Mouse (Mus musculus): ENCODE results near the gene Gm49403. TPM values are rescaled to one million over a fixed set of nuclear protein-coding genes. Genes with fewer than 3 reads are reported as not detected.

Gm49403 gene
- total RNA-seq (2023) = not detected

GRCm38 (mm10) chr19:8883616-8884015 is at the start of gene Gm49403, which contains the start of gene Lbhd1:
TSS of gene Gm49403 (plus strand) at chr19:8883930.
TSS of gene Lbhd1 (plus strand) at chr19:8883732.

DNA sequence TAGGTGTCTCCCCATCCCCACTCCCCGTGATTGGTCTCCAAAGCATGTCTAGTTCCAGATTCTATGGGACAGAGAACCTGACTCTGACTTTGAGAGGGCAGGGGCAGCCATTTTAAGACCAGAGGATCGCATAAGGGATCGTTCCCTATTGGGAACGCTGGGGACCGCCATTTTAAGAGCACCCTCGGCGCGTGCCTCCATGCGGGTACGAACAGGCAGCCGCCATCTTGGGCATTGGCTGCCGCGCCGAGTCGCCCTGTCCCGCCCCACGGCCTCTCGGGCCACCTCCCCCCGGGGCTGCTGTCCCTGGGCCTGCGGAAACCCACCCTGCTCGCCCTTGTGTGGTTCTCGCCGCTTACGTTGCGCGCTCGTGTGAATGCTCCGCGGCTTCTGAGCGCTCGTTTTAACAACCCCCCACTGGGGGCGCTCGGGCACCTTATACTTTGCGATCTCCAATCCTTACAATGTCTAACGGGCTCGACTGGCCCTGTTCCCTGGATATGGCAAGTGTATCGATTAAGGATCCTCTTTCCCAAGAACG is 46.4 kb upstream of the Gm49403 start, which contains the start of gene Bscl2:
TSS of gene Bscl2 (plus strand) at position 217 of the 541 bp plus-strand sequence.

DNA sequence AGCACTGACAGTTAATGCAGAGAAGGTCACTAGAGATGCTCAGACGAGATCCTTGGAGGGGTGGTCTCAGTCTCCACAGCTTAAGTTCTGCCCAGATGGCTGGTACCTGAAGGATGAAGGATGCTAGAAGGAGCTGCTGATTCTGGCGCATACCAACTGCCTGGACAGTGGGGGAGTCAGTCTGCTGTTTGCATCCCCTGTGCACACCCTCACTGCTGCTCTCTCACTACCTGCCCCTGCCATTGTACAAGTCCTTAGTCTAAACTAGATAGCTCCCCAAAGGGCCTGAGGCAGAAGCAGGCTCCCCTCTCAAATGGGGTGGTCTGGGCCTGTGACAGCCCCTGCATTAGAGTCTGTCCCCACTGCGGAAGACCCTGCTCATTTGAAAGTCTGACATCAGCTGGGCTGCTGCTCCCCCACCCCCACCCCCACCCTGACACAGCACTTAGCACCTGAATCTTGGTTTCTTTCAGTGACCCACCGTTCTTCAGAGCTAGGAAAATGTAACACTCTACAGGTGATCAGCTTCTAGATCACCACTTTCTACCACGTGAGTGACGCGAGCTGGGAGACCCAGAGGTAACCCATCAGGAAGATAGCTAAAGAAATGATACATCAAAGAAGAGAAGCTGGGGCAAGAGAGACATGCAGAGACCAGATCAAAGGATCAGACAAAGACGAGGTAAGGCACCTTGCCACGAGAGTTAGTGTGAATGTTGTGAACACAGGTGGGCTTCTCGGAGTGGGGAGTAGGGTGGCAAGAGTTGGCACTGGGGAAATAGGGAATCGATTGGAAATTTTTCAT is 44.4 kb upstream of the Gm49403 start, which contains the start of gene Gng3:
TSS of gene Gng3 (minus strand) at position 92 of the 805 bp plus-strand sequence.

GRCm38 (mm10) chr19:8850402-8850901 is 33.3 kb upstream of the Gm49403 start, which contains the start of gene Lrrn4cl:
TSS of gene Lrrn4cl (plus strand) at chr19:8850768.

DNA sequence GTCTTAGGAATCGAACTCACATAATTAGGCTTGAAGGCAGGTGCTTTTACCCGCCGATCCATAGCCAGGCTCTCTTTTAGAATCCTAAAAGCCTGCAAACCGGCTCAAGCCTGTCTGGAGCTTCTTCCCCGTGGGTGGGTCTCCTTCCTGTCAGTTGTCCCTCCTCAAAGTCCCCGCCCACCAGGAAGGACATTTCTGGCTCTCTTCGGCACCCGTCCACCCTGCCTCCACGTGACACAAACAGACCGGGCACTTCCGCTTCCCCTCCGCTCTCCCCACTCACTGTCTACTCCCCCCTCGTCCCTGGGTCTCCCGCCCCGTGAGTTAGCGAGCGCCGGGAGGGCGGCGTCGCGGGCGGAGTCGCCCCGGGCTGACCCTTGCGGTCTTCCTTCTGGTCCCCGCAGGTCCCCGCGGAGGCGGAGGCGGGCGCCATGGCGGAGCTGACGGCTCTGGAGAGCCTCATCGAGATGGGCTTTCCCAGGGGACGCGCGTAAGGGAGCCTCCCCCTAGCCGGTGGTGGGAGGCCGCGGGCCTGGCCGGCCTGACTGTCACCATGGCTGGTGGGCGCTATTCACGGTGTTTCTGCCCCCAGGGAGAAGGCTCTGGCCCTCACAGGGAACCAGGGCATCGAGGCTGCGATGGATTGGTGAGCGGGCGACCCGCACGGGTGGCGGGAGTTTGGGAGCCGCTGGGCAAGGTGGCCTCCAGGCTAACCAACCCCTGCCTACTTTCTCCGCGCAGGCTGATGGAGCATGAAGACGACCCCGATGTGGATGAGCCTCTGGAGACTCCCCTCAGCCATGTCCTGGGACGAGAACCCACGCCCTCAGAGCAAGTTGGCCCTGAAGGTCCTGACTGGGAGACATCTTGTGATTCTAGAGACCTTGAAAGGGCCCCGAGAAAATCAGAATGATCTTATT is 12.2 kb upstream of the Gm49403 start, which contains the start of gene Ubxn1:
TSS of gene Ubxn1 (plus strand) at position 230 of the 920 bp plus-strand sequence.

DNA sequence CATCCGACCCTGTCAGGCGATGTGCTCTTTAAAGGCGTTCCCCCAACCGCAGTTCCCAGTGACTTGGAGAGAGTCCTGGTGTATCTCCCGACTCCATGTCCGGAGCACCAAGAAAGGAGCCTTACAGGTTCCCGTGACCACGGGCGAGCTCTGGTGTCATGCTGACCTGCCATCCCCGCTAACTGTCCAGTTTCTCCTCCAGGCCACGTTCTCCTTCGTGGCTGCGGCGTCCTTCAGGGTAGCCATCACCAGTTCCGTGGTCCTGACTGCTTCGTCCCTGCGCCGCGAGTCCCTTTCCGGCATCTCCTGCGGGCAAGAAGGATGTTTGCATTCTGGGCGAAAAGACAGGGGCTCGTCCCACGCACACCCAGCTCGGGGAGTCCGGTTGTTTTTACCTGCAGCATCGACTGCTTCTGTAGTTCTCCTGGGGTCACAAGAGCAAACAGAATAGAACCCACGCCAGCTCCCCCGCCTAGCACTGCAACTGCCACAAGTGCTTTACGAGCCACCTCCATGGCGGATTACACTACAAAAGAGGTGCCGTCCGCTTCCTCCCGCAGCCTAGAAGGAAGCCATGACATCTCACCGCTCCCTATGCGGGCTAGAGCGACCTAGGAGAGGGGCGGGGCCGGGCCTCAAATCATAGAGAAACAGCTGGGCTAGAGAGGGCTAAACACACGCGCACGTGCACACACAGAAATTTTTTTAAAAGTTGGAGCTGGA is 3.3 kb upstream of the Gm49403 start, which contains the start of gene Uqcc3:
TSS of gene Uqcc3 (minus strand) at position 613 of the 723 bp plus-strand sequence.

GRCm38 (mm10) chr19:8888511-8889385 is 5.0 kb downstream of the Gm49403 start, which contains the start of the genes 1810009A15Rik and Gm49416:
TSS of gene 1810009A15Rik (plus strand) at chr19:8888853.
TSS of gene Gm49416 (plus strand) at chr19:8888926.

DNA sequence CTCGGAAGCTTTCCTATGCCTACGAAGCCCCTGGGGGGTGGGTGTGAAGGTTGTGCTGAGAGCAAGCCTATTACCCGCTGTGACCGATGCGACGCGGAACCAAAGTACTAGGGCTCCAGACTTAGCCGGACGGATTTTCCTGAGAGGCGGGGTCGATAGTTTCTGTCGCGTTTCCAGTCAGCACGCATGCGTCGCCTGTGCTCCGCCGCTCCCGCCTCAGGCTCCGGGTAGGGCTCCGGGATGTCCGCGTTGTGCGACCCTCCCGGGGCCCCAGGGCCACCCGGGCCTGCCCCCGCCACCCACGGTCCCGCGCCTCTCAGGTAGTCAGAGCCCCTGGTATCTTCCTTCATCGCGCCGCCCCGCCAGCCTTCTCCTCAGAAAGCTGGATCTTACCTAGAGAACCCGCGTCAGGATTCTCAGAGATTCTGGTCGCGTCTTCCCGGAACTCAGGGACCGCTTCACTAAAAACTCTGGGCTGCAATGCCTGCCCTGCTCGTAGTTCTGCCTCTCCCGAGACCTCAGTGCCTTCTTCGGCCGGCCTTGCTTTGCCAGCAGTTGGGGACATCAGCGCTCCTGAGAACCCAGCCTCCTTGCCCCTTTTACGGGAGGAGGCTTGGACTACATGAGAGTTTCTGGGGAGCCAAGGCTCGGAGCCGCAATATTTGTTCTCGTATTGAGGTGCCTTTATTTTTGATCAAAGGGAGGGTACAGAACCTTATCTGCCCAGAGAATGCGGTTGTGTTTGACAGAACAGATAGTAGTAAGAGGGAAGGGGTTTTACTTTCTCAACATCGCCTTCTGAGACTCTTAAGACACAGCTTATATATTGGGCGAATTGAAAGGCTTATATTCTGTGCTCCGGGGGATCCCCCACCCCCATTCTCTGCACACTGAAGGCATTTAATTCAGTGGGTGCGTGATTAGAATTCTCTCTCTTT is 9.4 kb downstream of the Gm49403 start, which contains the start of gene Ints5:
TSS of gene Ints5 (plus strand) at position 177 of the 938 bp plus-strand sequence.

GRCm38 (mm10) chr19:8897865-8898495 is 14.2 kb downstream of the Gm49403 start, which contains the start of gene Ganab:
TSS of gene Ganab (plus strand) at chr19:8898071.

DNA sequence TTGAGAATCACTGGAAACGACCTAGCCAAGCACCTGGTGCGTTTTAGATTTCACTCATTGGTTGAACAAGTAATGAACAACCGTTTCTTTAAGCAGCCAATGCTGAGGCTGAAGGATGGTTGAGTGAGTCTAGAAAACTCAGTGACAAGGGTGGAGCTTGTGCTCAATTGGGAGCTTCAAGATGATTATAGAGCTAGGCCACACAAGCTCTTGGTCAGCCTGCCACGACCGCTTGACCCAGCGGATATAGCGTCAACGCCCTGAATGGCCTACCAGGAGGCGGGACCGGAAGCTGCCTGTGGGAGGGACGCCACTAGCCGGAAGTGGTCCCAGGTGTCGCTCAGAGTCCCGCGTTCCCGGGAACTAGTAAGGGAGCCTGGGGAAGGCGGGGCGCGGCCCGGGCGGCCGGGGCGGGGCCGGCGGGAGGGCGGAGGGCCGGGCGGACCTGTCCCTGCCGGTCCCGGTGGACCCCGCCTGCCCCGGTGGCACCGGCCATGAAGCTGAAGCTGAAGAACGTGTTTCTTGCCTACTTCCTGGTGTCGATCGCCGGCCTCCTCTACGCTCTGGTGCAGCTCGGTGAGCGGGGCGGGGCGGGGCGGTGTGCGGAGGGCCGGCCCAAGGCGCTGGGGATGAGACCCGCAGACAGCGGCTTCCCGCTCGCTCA is 36.5 kb downstream of the Gm49403 start, which contains the start of gene B3gat3:
TSS of gene B3gat3 (plus strand) at position 302 of the 664 bp plus-strand sequence.

GRCm38 (mm10) chr19:8929224-8930088 is 45.7 kb downstream of the Gm49403 start, which contains the start of the genes Rom1 and Eml3:
TSS of gene Rom1 (minus strand) at chr19:8929356.
TSS of gene Eml3 (plus strand) at chr19:8929552.

Other genes with a start within 250 kb of the Gm49403 start
- gene Chrm1, start 220.1 kb upstream of the Gm49403 start, total RNA-seq (2023) = not detected
- gene Slc3a2, start 160.6 kb upstream of the Gm49403 start, total RNA-seq (2023) = 100 to 1,000 TPM; 186 to 208 TPM
- gene Wdr74, start 148.1 kb upstream of the Gm49403 start, total RNA-seq (2023) = 10 to 100 TPM; 87.5 to 97.1 TPM
- gene 1700092M07Rik, start 143.2 kb upstream of the Gm49403 start, total RNA-seq (2023) = 10 to 100 TPM; 11.8 to 13.2 TPM
- gene Stx5a, start 142.5 kb upstream of the Gm49403 start, total RNA-seq (2023) = 100 to 1,000 TPM; 226 to 241 TPM
- gene Nxf1, start 126.9 kb upstream of the Gm49403 start, total RNA-seq (2023) = 100 to 1,000 TPM; 459 to 471 TPM
- gene Tmem223, start 112.9 kb upstream of the Gm49403 start, total RNA-seq (2023) = 10 to 100 TPM; 46.9 to 48.0 TPM
- gene Tmem179b, start 109.5 kb upstream of the Gm49403 start, total RNA-seq (2023) = 10 to 100 TPM; 66.4 to 71.6 TPM
- 10 to 100 TPM; 13.8 to 17.4 TPM for gene Taf6l, start 97.5 kb upstream of the Gm49403 start, total RNA-seq (2023)
- 10 to 100 TPM; 60.3 to 66.7 TPM for gene Polr2g, start 85.4 kb upstream of the Gm49403 start, total RNA-seq (2023)
- 1 to 10 TPM in 1 of 2 experiments, under 1 TPM in 1; 0.99 to 1.1 TPM for gene Zbtb3, start 81.4 kb upstream of the Gm49403 start, total RNA-seq (2023)
- gene Ttc9c, start 64.6 kb upstream of the Gm49403 start, total RNA-seq (2023) = 10 to 100 TPM; 30.4 to 30.6 TPM
- 100 to 1,000 TPM; 105 to 110 TPM for gene Hnrnpul2, start 63.9 kb upstream of the Gm49403 start, total RNA-seq (2023)
- gene AC129217.1, start 54.2 kb upstream of the Gm49403 start, total RNA-seq (2023) = 10 to 100 TPM in 1 of 2 experiments, 1 to 10 TPM in 1; 2.4 to 17.5 TPM
- gene Bscl2, start 46.5 kb upstream of the Gm49403 start, total RNA-seq (2023) = 10 to 100 TPM; 39.2 to 44.0 TPM
- not detected for gene Gng3, start 44.7 kb upstream of the Gm49403 start, total RNA-seq (2023)
- gene Lrrn4cl, start 33.2 kb upstream of the Gm49403 start, total RNA-seq (2023) = 1 to 10 TPM in 1 of 2 experiments, under 1 TPM in 1; 0.96 to 1.5 TPM
- gene Ubxn1, start 12.4 kb upstream of the Gm49403 start, total RNA-seq (2023) = 100 to 1,000 TPM; 115 to 121 TPM
- 10 to 100 TPM; 33.0 to 39.5 TPM for gene Uqcc3, start 3.0 kb upstream of the Gm49403 start, total RNA-seq (2023)
- gene Lbhd1, start 198 bp upstream of the Gm49403 start, total RNA-seq (2023) = 10 to 100 TPM; 13.4 to 24.7 TPM
- gene 1810009A15Rik, start 4.9 kb downstream of the Gm49403 start, total RNA-seq (2023) = 10 to 100 TPM; 20.3 to 25.8 TPM
- 1 to 10 TPM; 1.9 to 4.8 TPM for gene Gm49416, start 5.0 kb downstream of the Gm49403 start, total RNA-seq (2023)
- gene Ints5, start 9.1 kb downstream of the Gm49403 start, total RNA-seq (2023) = 10 to 100 TPM; 23.9 to 26.9 TPM
- gene Ganab, start 14.1 kb downstream of the Gm49403 start, total RNA-seq (2023) = 100 to 1,000 TPM; 161 to 162 TPM
- 10 to 100 TPM; 57.0 to 61.4 TPM for gene B3gat3, start 36.4 kb downstream of the Gm49403 start, total RNA-seq (2023)
- 1 to 10 TPM; 5.8 to 6.1 TPM for gene Rom1, start 45.4 kb downstream of the Gm49403 start, total RNA-seq (2023)
- gene Eml3, start 45.6 kb downstream of the Gm49403 start, total RNA-seq (2023) = 10 to 100 TPM; 91.2 to 97.8 TPM
- 100 to 1,000 TPM; 206 to 212 TPM for gene Mta2, start 57.9 kb downstream of the Gm49403 start, total RNA-seq (2023)
- gene Tut1, start 69.9 kb downstream of the Gm49403 start, total RNA-seq (2023) = 10 to 100 TPM; 31.6 to 34.9 TPM
- 100 to 1,000 TPM; 615 to 678 TPM for gene Eef1g, start 83.1 kb downstream of the Gm49403 start, total RNA-seq (2023)
- 100 to 1,000 TPM; 113 to 135 TPM for gene Ahnak, start 105.4 kb downstream of the Gm49403 start, total RNA-seq (2023)
- not detected for gene Scgb1a1, start 204.0 kb downstream of the Gm49403 start, total RNA-seq (2023)

Data from T-cell, adult 66 days (primary cell).